Mouse (Mus musculus): ENCODE measurements at regions not wholly inside any gene's neighbourhood (a gene's known extent, or its start where the extent isn't known, plus 50 kb on each side); places are given as distances from the start of the nearest gene placed in this dataset.
A peak's percentile ranks its signal among the peaks of the same experiment; 100 is the strongest.
"Not testable (repeated sequence)": the region's sequence is repeated elsewhere in the genome, so short reads cannot be mapped to it uniquely, and the experiment has no call there.

DNA sequence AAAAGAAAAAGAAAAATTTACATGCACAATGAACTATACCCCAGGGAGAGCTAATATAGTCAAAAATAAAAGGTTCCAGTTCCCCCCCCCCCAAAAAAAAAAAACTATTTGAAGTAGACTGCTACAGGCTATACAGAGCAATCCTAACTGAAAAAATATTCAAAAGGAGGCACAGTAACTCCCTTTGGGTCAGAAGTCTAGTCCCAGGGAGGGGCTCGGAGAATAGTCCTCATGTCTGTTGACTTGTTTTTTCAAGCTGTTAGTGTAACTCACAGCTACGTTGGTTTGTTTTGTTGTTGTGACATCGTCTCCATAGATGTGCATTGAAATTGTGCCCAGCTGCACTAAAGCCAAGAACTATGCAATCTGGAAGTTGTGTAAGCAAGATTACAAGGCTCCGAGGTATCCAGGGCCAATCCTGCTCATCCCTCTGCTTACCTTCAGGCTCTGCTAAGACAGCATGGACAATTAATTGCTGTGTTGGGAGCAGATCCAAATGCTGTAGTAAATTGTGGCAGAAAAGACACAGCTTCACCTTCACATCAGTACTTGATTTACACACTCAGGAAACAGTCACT, 137.2 kb upstream of the Pnpt1 start:
- DNase-seq = peak; percentile 58 to 65

DNA sequence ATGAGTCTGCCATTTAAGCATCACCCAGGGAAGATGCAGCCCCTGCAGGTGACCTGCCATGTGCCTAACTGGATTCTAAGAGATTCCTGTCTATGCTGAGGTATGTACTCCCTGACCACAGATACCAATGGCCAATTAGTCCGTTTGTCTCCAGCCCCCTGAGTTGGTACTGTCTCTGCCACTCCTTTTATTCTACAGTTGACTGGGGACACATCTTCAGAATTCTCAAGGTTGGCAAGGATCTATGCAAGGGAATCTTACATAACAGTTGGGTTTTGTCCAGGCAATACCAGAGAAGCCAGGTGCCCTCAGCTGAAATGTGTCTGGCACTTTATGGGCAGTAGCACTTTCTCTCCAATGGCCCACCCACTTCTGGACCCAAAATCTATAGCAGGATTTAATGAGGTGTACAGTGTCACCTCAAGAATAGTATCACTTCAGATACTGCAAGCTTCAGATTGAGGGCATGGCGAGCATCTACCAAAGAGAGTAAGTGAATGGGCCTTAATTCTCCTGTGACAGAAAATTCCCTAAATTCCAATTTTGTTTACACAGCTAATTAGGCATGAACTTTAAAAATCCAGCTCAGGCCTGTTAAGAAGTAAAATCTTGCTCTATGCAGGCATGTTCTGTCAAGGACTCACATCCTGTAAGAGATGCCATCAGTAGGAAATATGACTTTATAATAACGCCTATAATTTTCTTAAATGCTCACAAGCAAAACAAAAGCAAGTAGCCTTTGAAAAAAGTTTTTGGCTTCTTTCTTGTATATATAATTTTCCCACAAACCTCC, 132.0 kb upstream of the Pnpt1 start:
- no peak for DNase-seq

DNA sequence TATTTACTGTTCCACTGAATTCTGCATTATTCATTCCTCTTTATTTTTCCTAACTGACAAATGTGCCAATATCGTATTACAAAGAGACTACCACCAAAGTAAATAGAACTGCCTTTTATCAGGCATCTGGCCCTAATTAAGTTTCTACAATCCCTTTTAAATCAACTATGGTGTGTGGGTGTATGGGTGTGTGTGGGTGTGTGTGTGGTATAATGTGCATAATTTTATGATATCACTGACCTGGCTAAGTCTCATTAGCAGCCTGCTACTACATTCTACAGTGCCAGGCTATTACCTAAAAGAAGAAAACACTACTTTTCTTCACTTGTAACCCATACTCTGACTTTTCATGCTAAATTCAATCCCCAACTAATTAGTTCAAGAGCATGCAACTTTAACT, 131.3 kb upstream of the Pnpt1 start:
- no peak for DNase-seq

- no peak for DNase-seq
Measured at GRCm38 (mm10) chr11:28999620-29000019, 130.9 kb upstream of the Pnpt1 start.

- no peak for DNase-seq
Measured at GRCm38 (mm10) chr11:29000212-29000611, 130.3 kb upstream of the Pnpt1 start.

GRCm38 (mm10) chr11:29017406-29017805, 113.1 kb upstream of the Pnpt1 start:
- peak in 1 of 2 experiments; percentile 4 for DNase-seq

- DNase-seq = no peak
Measured at GRCm38 (mm10) chr11:29040817-29041216, 89.7 kb upstream of the Pnpt1 start.

DNA sequence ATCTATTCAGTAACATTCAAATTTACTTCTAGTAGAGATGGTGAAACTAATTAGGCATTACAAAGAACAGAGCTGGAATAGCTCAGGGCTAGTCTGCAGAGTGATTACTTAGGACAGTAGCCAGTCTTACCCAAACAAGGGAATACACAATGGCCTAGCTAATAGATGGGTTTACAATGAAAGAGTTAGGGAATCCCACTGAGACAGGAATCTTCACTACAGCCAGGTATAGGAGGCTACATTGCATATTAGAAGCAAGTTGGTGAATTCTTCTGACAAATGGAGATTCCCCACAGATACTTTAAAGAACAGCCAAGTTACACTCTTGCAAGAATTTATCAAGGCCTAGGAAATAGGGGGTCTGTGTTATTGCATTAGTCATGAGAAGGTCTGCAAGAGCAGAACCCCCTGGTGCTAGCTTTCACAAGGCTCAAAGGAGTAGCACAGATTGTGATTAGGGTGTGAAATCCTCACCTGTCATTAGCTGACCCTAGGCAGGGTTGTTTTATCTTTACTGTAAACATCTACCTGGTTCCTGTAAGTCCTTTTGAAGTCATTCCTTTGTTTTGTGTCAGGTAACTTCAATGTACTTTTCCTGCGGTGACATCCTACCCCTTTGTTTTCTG, 82.4 kb upstream of the Pnpt1 start:
- not testable (repeated sequence) for DNase-seq

GRCm38 (mm10) chr11:29052625-29053024, 77.9 kb upstream of the Pnpt1 start:
- peak in 1 of 2 experiments; percentile 23 for DNase-seq

DNA sequence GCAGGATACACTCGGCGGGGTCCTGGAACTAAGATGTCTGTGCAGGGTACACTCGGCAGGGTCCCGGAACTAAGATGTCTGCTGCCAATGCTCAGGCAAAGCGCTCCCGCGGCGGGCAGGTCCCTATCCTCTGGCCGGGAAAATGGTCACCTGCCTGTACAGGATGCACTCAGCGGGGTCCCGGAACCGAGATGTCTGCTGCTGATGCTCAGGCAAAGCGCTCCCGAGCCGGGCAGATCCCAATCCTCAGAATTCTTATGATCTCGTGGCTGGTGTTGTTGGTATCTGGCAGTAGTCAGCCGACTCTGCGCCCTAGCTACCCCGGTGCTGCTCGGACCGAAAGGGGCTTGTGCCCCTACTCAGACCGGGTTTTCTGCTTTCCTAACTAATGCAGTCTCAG, 61.0 kb upstream of the Pnpt1 start:
- DNase-seq = not testable (repeated sequence)

- DNase-seq = peak in 1 of 2 experiments; percentile 11
Measured at GRCm38 (mm10) chr11:29072231-29072630, 58.3 kb upstream of the Pnpt1 start.
